Mouse (Mus musculus) kidney, adult 2 months (tissue): ENCODE data around the gene Arhgap17.

Experiments used
- CTCF ChIP-seq: fragments of 200-500 bp; conservative IDR thresholded peaks from 2 replicates; pipeline ENCODE4 v1.5.1; 2011; ENCODE audit warnings: low read depth, mild to moderate bottlenecking, control low read depth, low read length, moderate library complexity, mixed read lengths; ENCODE audit not compliant: insufficient read depth, insufficient read length
- POLR2A ChIP-seq: fragments of 200-500 bp; IDR thresholded peaks from one replicate; pipeline ENCODE4 v1.6.1; 2011; ENCODE audit warnings: low read depth, low read length, control low read depth

DNA sequence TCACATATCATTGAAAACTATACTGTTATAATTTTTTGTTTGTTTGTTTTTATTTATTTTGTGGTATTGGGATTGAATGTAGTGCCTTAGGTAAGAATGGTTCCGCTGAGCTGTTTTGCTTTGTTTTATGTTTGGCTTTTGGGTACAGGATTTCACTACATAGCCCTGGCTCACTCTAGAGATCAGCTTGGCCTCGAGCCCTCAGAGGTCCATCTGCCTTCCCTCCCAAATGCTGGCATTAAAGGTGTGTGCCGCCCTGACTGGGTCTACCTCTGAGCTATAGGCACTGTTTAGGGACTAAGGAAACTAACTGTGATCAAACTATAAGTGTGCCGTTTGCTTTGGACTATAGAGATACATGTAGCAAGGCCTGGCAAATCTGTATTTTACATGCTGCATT lies 29.6 kb upstream of the Arhgap17 start:
- no peak for TF ChIP-seq CTCF
- TF ChIP-seq POLR2A: no peak
